9 mouse cellular contexts compared by ENCODE assay signal in the genomic region with DNA sequence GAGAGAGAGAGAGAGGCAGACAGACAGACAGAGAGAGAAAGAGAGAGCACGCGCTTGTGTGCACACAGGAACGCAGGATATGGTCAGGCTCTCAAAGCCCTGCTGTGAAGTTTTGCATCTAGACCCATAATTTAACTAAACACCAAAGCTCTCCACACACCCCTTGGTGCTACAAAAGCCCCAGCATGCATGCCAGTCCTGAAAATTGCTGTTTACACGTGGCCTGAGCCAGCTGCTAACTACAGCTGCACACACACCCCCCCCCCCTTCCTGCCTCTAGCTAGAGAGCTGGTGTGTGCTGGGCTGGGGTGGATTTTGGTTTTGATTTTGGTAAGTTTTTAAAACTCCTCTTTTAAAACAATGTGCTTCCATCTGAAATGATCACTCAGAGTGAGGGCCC.
DNase-seq lines count a peak whose midpoint lies in the region; ATAC-seq and TF ChIP-seq lines count a peak whose summit lies in the region.
"Had no signal": no experiment of that assay in that cellular context is flagged by ENCODE, and none has a peak within 500 bp of the region (broad histone marks: within the 10 kb centered on the region; RNA-seq: fewer than 3 reads in every experiment).

No protein-coding gene starts in this region.

- no peak for TF ChIP-seq CTCF in kidney, adult 2 months (conservative IDR thresholded peaks at IDR 0.05; ENCODE audit: insufficient read depth, insufficient read length, low read depth, low read length)

- no peak overlapping the region for H3K4me3 ChIP-seq in kidney, adult 2 months (ENCODE audit: insufficient read depth, low read depth, low read length)
- H3K4me3 ChIP-seq in embryonic facial prominence, embryonic 14.5 days (ENCODE audit: low read depth, low read length), result no peak overlapping the region
- H3K4me3 ChIP-seq in neural tube, embryonic 15.5 days (replicated peaks), result no peak overlapping the region

- no peak overlapping the region for H3K4me2 ChIP-seq in embryonic facial prominence, embryonic 14.5 days (ENCODE audit: low read depth, low read length)
- no peak overlapping the region for H3K4me2 ChIP-seq in neural tube, embryonic 15.5 days

- no peaks in the 10 kb centered on the region for H3K9me3 ChIP-seq in embryonic facial prominence, embryonic 14.5 days (ENCODE audit: control insufficient read depth, low read length)
- H3K9me3 ChIP-seq in neural tube, embryonic 15.5 days (replicated peaks), result no peaks in the 10 kb centered on the region

- peak; percentile 58 for DNase-seq in kidney, adult 2 months
- DNase-seq in kidney, adult 18-20 months, result no peak
- DNase-seq in CD8-positive naive resting alpha-beta T cell, adult 2 months (ENCODE audit: low read depth in 2 of 2, low spot score in 2 of 2), result peak; percentile 19 to 46
- peak; percentile 80 for DNase-seq in embryonic facial prominence, embryonic 14.5 days (ENCODE audit: low spot score)
- no peak for DNase-seq in left cerebral cortex, postnatal 10 days (ENCODE audit: extremely low spot score in 1 of 2, low spot score in 2 of 2)
- DNase-seq in urinary bladder, postnatal 10 days (ENCODE audit: low spot score), result no peak
- DNase-seq: cerebellum, postnatal 14 days had no signal

- WGBS in kidney, adult 2 months, result 46% methylated on average over 4 of the region's 4 CpGs
- WGBS in embryonic facial prominence, embryonic 14.5 days, result 41% methylated on average over 4 of the region's 4 CpGs
- 36% methylated on average over 4 of the region's 4 CpGs for WGBS in neural tube, embryonic 15.5 days

- H3K27me3 ChIP-seq in kidney, adult 2 months (replicated peaks; ENCODE audit: control insufficient read depth, insufficient read depth, low read length), result no peaks in the 10 kb centered on the region
- H3K27me3 ChIP-seq in embryonic facial prominence, embryonic 14.5 days (replicated peaks; ENCODE audit: control insufficient read depth, insufficient read depth, low read length), result no peaks in the 10 kb centered on the region
- H3K27me3 ChIP-seq in neural tube, embryonic 15.5 days (replicated peaks), result no peaks in the 10 kb centered on the region

- peak; percentile 62 for ATAC-seq in embryonic facial prominence, embryonic 14.5 days (ENCODE audit: low read depth)
- no peak for ATAC-seq in neural tube, embryonic 15.5 days (ENCODE audit: low FRiP score)
- ATAC-seq in granulocyte monocyte progenitor cell, adult 5-6 weeks (replicated peaks; ENCODE audit: poor library complexity, severe bottlenecking), result no peak

- TF ChIP-seq POLR2A in kidney, adult 2 months (IDR thresholded peaks at IDR 0.05; ENCODE audit: low read depth, low read length), result no peak

- H3K4me1 ChIP-seq in kidney, adult 2 months (ENCODE audit: control insufficient read depth, insufficient read depth, low read length), result peaks cover 30% of the 10 kb centered on the region
- H3K4me1 ChIP-seq in embryonic facial prominence, embryonic 14.5 days (ENCODE audit: control insufficient read depth, insufficient read depth, low read length), result peaks cover 54% of the 10 kb centered on the region
- H3K4me1 ChIP-seq in neural tube, embryonic 15.5 days, result peaks cover 58% of the 10 kb centered on the region

- no peaks in the 10 kb centered on the region for H3K36me3 ChIP-seq in kidney, adult 2 months (ENCODE audit: control insufficient read depth, insufficient read depth, low read length)
- no peaks in the 10 kb centered on the region for H3K36me3 ChIP-seq in embryonic facial prominence, embryonic 14.5 days (ENCODE audit: control insufficient read depth, insufficient read depth, low read length)
- no peaks in the 10 kb centered on the region for H3K36me3 ChIP-seq in neural tube, embryonic 15.5 days

- H3K27ac ChIP-seq in kidney, adult 2 months (ENCODE audit: insufficient read depth, low read depth, low read length), result peak overlapping the region; percentile 71; the same call in 1 of the 2 replicates
- peak overlapping the region; percentile 80 for H3K27ac ChIP-seq in embryonic facial prominence, embryonic 14.5 days (replicated peaks; ENCODE audit: low read depth, low read length)
- H3K27ac ChIP-seq in neural tube, embryonic 15.5 days (replicated peaks), result peak overlapping the region; percentile 66

- no peak overlapping the region for H3K9ac ChIP-seq in embryonic facial prominence, embryonic 14.5 days (ENCODE audit: low read depth, low read length)
- H3K9ac ChIP-seq in neural tube, embryonic 15.5 days (replicated peaks), result no peak overlapping the region

- intact Hi-C loops in left cerebral cortex, postnatal 10 days (cut with DNase I), result no loop called here

Comparison
In these comparisons a context has a peak if more than half of its experiments do, and no peak if none do; other contexts are left out.
1. DNase-seq: peak in kidney, adult 2 months (single experiment), CD8-positive naive resting alpha-beta T cell, adult 2 months (2 of 2) and embryonic facial prominence, embryonic 14.5 days (single experiment); none in kidney, adult 18-20 months (single experiment), left cerebral cortex, postnatal 10 days (0 of 2) and urinary bladder, postnatal 10 days (single experiment).
2. Peak in every context shown above with its lines, with median percentiles within 50 percentile points of each other: H3K27ac ChIP-seq.